Mouse (Mus musculus): Measurements from ENCODE around the gene Plb1. TPM values are rescaled to one million over a fixed set of nuclear protein-coding genes. Genes with fewer than 3 reads are reported as not detected.
A peak's percentile ranks its signal among the peaks of the same experiment; 100 is the strongest.

Gene Plb1
- total RNA-seq (2021), result 1 to 10 TPM; 1.7 to 2.6 TPM
- long read RNA-seq, experiment 1, partial matches to known transcripts, result 1 of 3 reads
- long read RNA-seq, experiment 1, other reads (novel, unspliced or antisense), result 1 of 3 reads
- long read RNA-seq, experiment 2, partial matches to known transcripts, result 0 of 1 reads
- long read RNA-seq, experiment 2, other reads (novel, unspliced or antisense), result 1 of 1 reads

DNA sequence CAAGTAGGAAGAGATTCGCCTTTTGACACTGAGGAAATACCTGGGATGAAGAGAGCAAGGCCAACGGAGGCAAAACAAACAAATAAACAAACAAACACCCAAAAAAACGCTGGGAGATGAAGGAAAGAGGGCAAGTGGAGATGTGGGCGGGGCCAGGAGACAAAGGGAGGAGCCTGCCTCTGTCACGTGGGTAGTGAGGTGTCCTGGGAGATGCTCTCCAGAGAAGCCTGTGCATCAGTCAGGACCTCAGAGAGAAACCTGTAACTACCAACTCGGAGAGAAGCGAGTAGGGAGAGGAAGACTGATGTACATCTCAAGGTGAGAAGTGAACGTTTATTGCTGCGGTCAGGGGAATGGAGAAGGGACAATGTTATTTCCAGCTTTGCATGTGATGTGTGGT, at the start of gene Plb1:
Gene Plb1, plus strand, starts transcription at position 235 of the 400 bp plus-strand sequence.
- no peak for DNase-seq (ENCODE audit: low spot score in 2 of 2)

DNA sequence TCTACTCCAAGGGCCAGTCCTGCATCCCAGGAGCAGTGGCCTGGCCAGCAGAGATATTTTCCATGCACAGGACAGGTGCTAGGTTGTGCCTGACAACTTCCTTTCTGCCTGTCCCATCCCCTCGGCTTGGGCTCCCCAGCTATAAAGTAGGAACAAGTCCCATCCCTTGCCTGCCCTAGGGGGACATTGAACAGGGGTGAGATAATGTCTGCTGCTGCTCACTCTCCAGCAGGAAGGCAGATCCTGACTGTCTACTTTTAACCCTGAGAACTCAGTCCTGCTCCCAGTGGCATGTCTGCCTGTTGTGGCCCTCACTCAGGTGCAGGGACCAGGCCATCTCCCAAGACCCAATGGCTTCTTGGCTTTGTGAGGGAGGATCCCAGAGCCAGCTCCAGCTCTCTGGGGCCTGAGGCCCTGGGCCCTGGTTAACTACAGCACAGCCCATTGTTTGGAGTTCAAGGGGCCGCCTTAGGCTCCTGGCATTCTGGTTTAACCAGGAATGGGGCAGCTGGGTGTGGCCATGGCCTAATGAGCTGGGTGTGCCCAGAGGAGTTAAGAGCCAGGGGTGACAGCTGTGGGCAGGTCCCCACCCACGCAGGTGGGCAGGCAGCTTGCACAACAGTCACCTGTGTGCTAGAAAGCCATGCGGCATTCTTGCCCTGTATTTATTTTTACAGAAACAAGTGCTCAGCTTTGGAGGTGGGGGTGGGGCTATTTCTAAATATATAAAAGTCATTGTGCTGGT, 49.5 kb upstream of the Plb1 start:
- DNase-seq (ENCODE audit: low spot score in 2 of 2), result no peak

DNA sequence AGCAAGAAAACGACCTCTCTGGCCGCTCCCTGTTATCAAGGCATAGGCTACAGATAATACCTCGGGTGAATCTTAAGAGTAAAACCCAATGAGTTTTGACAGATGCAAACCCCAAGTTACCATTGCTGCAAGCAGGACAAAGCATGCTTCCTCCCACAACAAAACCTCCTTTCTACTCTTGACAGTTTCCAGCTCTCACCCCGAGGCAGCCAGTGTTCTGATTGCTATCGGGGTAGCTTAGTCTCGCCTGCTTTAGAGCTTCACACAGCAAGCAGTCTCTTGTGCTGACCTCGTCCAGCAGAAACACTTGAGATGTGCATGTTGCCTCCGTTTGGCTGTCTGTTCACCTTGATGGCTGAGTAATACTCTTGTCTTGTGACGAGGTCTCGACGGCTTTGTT, 44.8 kb upstream of the Plb1 start:
- no peak for DNase-seq (ENCODE audit: low spot score in 2 of 2)

DNA sequence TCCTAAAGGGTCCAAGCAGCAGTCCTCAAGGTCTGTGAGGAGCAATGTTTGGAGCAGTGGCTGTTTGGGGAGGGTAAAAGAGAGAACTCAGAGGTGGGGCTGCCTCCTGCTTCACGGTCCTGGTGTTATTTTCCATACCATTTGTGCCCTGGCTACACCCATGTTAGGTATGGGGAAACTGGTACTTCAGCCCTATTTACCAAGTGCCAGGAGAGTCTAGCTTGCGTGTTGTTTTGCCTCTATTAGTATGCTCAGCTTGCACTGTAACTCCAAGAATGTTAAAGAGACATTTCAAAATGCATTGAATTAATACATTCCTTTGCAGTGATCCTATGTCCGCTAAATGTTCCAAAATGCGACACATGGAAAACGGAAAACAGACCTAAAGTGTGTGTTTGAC, 41.2 kb upstream of the Plb1 start:
- no peak for DNase-seq (ENCODE audit: low spot score in 2 of 2)

DNA sequence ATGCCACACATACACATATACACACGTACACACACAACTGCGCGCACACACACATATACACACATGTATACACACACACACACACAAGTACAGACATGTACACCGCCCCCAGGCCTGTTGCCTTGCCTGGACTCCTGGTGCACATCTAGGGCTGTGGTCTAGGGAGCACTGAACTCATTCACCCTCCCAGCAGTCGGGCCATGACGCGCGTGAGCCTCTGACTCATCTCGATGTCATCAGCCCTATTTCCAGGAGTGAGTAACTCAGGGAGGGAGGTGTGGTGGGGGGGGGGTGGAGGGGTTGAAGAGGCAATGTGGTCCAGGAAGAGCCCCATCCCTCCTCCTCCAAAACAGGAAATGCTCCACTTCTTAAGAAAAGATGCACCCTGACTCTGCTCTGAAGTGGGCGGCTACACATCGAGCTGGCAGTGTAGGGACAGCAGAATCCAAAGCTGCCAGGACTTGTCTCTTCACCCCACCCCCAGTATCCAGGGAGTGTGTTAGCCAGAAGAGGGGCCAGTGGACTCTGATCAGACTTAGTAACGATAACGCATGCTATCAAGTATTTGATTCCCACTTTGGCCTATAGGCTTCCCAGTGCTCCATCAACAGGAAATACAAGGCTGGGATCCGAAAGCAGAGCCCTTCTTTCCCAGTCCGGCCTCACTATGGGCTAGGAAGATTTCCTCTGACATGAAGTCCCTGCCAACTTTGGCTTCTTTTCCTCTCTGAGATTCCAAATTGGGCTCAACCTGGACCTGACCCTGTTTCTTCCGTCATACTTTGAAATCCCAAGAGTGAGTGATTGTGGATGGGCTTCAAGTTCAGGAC, 40.3 kb upstream of the Plb1 start:
- DNase-seq (ENCODE audit: low spot score in 2 of 2), result no peak

DNA sequence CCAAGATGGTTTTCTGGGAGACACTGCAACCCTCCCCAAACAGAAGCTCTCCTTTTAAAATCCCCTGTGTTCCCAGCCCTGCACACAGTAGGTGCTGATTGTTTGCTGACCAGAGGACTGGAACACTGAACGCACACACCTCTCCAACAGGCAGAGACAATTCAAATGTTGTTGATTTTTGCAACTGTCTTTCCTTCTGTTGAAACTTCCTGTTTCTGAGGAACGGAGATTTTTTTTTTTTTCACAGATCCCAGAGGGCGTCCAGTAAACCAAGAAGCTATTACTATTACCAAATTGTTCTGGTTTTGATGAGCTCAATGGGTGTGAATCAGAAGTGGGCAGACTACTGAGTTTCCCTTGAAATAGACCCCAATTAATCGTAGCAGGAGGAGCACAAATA, 38.3 kb upstream of the Plb1 start:
- no peak for DNase-seq (ENCODE audit: low spot score in 2 of 2)

DNA sequence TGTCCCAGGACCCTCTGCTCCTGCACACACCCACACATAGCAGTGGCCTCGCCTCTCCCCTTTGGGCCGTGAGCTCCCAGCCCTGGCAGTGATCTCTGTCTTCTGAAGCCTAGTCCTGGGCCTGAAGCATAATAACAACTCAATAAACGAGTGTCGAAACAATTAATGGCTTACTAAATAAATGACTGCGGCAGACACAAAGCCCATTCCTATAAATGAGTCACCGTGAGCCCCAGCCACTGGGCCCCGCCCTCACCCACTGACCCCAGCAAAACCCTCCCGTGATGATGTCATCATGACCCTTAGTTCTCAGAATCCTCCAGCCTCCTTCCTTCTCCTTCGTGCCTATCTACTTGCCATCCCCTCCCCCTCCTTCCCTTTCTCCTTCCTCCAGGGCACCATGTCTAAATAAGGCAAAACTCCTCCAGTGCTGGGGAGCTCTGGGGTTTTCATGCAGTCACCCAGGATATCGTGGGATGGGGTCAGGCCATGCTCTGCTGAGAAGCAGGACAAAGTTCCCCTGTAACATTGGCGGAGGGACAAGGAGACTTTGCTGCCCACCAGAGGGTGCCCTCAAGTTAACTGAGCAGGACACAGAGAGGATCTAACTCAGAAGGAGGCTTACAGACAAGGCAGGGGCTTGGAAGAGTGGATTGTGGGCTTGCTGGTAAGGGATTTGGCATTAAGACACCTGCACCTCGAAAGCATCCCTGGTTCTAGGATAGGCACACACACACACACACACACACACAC, 36.5 kb upstream of the Plb1 start:
- DNase-seq (ENCODE audit: low spot score in 2 of 2), result no peak

DNA sequence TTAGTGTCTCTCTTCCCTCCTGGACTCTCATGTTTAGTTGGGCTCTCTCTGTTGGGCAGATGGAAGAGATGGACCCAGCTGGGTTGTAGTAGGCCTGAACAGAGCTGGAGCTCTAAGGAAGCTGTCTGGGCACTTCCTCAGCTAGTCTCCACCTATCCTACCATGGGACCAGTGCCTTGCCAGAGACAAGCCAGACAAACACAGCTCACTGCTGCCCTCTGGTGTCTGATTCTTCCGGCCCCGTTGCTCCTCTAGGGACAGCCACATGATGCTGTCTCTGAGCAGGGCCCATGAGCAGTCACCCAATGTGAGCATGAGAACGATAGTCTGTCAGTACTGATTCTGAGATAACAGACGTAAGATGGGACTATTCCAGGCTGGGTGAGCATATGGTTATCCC, 34.8 kb upstream of the Plb1 start:
- DNase-seq (ENCODE audit: low spot score in 2 of 2), result peak; percentile 80 to 89

DNA sequence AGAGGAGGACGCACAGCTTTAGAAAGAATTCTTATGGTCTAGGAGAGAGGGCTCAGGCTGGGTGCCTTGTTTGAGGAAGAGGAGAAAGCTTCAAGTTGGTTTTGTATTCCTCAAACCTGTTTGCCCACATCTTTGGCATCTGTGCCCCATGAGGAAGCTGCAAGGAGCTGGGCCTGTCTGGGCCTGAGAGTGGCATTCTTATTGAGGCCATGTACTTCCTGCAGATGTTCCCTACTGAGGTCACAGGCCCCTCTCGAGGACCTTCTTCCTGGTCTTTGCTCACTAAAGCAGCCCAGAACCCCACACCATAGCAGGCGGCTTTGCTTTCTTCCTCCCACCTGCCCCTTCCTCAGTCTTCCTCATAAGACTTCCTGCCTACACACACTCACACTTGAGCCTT, 33.4 kb upstream of the Plb1 start:
- no peak for DNase-seq (ENCODE audit: low spot score in 2 of 2)

DNA sequence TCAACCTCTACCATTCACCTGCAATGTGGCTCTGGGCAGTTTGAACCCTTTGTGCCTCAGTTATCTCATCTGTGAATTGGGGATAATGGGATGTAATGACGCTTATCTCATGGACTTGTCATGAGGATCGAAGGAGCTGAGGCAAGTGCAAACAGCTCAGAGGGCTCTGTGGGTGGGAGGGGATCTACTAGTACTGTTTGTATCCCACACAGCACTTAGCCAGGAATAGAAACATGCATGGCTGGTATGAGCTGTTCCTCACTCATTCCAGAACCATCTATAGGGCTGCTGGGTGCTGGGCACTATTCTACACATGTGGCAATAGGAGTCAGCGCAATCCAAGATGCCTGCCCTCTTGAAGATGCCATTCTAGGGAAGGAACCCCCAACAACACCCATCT, 32.9 kb upstream of the Plb1 start:
- no peak for DNase-seq (ENCODE audit: low spot score in 2 of 2)

DNA sequence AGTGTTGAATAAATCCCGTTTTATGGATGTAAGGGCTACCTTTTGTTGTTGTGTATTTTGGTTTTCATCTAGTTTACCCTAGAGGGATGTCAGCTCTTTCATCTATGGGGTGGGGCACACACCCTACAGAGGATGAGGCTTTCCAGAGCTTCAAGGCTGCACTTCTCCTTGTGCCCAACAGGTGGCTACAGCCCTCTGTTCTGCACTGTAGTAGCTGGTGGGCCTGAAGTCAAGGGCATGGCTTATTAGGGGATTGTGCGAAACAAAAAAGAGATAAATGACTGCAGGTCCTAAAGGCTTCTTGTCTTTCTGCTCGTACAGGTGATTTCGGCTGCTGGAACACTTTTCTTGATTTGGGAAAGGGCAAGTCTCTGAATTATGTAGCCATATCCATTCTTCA, 27.9 kb upstream of the Plb1 start:
- DNase-seq (ENCODE audit: low spot score in 2 of 2), result no peak

DNA sequence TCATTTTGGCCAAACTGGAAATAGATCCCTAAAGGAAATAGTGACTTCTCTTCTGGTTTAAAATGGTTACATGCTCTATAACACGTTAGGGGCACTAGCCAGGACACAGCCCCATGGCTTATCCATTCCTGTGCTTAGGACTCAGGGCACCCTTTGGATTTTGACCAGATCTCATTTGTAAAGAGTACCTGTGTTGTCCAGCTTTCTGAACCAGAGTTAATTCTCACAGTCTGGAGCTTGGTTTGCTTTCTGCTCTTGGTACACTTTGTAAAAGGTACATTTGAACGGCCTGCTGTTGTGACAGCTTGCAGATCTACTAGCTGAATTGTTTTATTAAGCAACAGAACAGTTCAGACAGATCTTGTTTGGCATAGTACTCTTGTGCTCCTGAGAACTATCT, 25.8 kb upstream of the Plb1 start:
- no peak for DNase-seq (ENCODE audit: low spot score in 2 of 2)

DNA sequence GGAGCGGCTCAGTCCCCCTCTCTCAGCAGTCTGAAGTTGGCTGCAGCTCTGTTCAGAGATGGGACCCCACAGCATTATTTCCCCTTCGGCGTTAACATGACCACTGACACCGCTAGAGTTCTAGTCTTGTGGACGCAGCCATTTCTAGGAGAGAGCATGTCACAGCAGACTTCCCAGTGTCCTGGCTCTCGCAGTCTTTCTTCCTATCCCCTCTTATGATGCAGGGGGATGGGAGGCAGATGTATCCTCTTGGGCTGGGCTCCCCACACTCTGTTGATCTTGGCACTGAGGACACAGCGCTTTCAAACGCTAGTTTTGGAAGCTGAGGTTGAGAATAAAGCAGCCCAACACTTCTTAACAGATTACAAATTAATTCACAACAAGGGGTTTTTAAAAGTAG, 24.0 kb upstream of the Plb1 start:
- no peak for DNase-seq (ENCODE audit: low spot score in 2 of 2)

DNA sequence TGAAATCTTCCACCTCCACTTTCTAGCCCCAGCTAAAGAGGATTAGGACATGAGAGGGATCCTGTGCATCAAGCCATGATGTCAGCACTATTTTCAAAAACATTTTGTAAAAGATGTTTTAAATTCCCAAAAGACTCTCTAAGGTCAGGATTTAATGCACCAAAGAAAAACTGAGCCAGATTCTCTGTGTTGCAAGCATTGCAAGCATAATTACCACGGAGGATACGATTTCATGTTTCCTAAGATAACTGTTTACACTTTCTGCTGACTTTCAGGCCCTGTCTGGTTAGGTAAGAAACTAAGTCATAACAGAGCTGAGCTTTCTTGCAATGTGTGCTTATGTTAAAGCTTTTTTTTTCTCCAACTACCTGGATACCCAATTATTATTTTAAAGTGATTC, 21.5 kb upstream of the Plb1 start:
- DNase-seq (ENCODE audit: low spot score in 2 of 2), result no peak

DNA sequence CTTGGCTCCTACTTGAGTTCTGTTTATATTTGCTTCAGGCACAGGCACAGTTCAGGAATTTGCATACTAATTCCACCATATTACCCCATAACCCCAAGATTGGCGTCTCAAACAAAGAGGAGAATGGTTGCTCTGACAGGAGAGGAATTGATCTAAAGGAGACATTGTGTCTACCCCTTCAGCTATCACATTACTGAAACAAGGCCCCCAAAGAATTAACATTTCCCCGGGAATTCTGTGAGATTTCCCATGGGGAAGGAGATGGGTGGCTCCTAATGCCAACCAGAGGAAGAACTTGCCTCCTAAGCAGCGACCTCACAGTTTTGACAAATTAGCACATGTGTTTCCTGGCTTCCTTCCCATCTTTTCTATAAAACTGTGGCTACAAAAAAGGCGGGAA, 18.8 kb upstream of the Plb1 start:
- DNase-seq (ENCODE audit: low spot score in 2 of 2), result no peak

DNA sequence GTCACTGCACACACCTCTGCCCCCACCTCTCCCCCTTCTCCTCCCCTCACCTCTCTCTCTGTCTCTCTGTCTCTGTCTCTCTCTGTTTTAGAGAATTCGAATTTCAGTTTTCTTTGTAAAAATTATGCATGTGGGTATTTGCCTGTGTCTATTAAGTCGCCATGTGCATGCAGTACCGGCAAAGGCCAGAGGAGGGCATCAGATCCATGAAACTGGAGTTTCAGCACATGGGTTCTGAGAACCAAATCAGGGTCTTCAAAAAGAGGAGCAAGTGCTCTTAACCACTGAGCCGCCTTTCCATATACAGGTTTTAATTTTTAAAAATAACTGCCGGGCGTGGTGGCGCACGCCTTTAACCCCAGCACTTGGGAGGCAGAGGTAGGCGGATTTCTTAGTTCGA, 17.0 kb upstream of the Plb1 start:
- no peak for DNase-seq (ENCODE audit: low spot score in 2 of 2)

DNA sequence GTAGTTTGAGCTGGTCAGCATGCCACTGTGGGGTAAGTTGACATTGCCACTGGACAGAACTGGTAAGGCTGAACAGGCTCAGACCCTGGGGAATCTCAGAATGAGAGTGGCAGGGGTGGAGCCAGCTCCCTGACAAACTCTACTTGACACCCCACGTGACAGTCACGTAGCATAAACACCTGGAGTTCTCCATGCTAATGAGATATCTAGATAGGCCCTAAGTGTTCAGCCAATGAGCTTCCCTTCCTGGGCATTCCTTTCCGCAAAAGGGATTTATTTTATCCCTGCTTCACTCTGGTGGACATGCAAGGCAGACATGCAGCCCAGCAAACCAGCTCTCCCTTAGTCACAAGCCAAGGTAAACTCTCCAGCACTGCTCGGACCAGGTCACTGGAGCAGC, 16.0 kb upstream of the Plb1 start:
- no peak for DNase-seq (ENCODE audit: low spot score in 2 of 2)

DNA sequence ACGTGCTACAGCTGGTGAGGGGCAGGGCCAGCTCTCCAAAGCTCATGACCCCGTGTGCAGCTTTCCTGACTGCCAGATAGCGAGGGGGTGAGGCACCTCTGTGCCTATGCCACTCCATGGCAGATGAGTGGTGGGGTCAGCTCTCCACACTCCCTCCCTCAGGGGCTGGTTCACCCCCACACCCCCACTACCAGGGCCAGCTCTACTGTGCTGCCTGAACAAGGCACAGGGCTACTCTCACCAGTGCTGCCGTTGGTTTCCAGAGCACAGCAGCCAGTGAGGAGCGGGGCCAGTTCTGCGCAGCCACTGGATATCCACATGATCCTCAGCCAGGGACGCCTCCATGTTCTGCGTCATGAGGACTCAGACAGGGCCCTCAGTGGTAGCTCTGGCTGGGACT, 15.0 kb upstream of the Plb1 start:
- DNase-seq (ENCODE audit: low spot score in 2 of 2), result no peak

DNA sequence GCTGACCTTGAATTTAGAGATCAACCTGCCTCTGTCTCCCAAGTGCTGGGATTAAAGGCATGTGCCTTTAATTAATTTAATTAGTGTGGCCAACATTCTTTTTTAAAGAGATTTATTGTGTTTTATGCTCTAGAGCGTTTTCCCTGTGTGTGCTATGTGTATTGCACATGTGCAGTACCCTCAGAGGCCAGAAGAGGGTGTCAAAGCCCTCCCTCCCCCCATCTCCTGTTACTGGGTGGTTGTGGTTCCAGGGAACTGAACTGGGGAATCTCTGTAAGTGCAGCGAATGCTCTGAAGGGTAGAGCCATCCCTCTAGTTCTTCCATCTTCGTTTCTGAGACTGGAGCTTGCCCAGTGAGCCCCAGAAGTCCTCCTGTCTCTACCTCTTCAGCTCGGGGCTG, 2.1 kb upstream of the Plb1 start:
- DNase-seq (ENCODE audit: low spot score in 2 of 2), result no peak

DNA sequence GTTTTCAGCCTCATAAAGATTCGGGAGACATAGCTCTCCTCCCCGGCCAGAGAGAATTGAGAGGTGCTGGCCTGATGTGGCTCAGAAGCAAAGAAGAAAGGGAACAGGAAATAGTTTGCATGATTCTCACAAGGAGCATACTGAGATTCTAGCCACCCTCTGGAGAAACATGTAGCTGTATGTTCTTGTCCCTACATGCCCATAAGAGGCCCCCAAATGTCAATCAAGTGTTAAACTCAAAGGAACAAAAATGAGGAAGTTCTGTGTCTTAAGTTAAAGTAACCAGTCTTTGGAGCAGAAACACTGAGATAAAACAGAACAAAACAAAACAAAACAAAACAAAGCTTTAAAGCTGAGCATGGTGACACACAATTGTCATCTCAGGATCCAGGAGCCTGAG, 6.8 kb downstream of the Plb1 start:
- DNase-seq (ENCODE audit: low spot score in 2 of 2), result no peak

DNA sequence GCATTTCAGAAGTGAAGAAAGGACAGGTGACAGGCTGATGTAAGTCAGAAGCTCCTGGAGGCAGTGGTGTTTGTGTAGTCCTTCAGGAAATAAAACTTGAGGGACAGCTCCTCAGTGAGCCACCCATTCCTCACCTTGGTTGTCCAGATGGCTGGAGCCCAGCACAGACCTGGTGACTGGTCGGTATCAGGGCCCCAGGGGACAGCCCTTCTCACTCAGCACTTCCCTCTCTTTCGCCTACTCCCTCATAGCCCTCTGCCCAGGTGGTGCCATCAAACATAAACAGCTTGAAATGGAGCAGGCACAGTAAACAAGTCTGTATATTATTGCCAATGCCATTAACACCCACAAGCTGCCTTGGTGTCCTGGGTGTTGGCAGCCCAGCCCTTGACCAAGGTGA, 8.2 kb downstream of the Plb1 start:
- DNase-seq (ENCODE audit: low spot score in 2 of 2), result no peak
